Mouse (Mus musculus): ENCODE results near the gene Relt. TPM values are rescaled to one million over a fixed set of nuclear protein-coding genes. Genes with fewer than 3 reads are reported as not detected.
"Not testable (repeated sequence)": the region's sequence is repeated elsewhere in the genome, so short reads cannot be mapped to it uniquely, and the experiment has no call there.

The Relt gene
- polyA plus RNA-seq, 1 experiment from 2014 or later = 5.6 TPM

- H3K9ac ChIP-seq = no peak overlapping the region
- H3K4me2 ChIP-seq = no peak overlapping the region
- no peaks in the 10 kb centered on the region for H3K27me3 ChIP-seq
- H3K36me3 ChIP-seq = no peaks in the 10 kb centered on the region
- no peak for ATAC-seq (ENCODE audit: low FRiP score, low read depth)
- H3K4me3 ChIP-seq = no peak overlapping the region
- H3K9me3 ChIP-seq = no peaks in the 10 kb centered on the region
- WGBS = 63% methylated on average over 6 of the region's 6 CpGs
- no peak overlapping the region for H3K27ac ChIP-seq (replicated peaks)
- H3K4me1 ChIP-seq (replicated peaks) = peaks cover 22% of the 10 kb centered on the region
Observed at GRCm38 (mm10) chr7:100854137-100854814, 9.0 kb downstream of the Relt start.

- 90% methylated on average over 3 of the region's 3 CpGs for WGBS
- H3K36me3 ChIP-seq = no peaks in the 10 kb centered on the region
- no peaks in the 10 kb centered on the region for H3K9me3 ChIP-seq
Observed at GRCm38 (mm10) chr7:100853396-100853795, 9.8 kb downstream of the Relt start.

GRCm38 (mm10) chr7:100851481-100852356 is 11.5 kb downstream of the Relt start:
- H3K9me3 ChIP-seq = no peaks in the 10 kb centered on the region
- no peaks in the 10 kb centered on the region for H3K36me3 ChIP-seq
- 62% methylated on average over 9 of the region's 9 CpGs for WGBS
- H3K27me3 ChIP-seq = no peaks in the 10 kb centered on the region
- peaks cover 22% of the 10 kb centered on the region for H3K4me1 ChIP-seq (replicated peaks)
- H3K9ac ChIP-seq = no peak overlapping the region
- H3K4me3 ChIP-seq = no peak overlapping the region
- H3K4me2 ChIP-seq = no peak overlapping the region
- no peak for ATAC-seq (ENCODE audit: low FRiP score, low read depth)
- H3K27ac ChIP-seq (replicated peaks) = no peak overlapping the region; the same call in 1 of the 2 replicates

More at GRCm38 (mm10) chr7:100853396-100853795, 9.8 kb downstream of the Relt start:
- H3K4me3 ChIP-seq = no peak overlapping the region
- H3K9ac ChIP-seq = no peak overlapping the region
- H3K4me2 ChIP-seq = no peak overlapping the region
- H3K4me1 ChIP-seq (replicated peaks) = peaks cover 22% of the 10 kb centered on the region
- ATAC-seq (ENCODE audit: low FRiP score, low read depth) = no peak
- H3K27me3 ChIP-seq = no peaks in the 10 kb centered on the region
- H3K27ac ChIP-seq (replicated peaks) = no peak overlapping the region

- no peak for ATAC-seq (ENCODE audit: low FRiP score, low read depth)
- Histone ChIP-seq H3K36me3 (no peaks in the 10 kb centered on the region), H3K9ac (no peak overlapping the region), H3K9me3 (no peaks in the 10 kb centered on the region), H3K4me3 (no peak overlapping the region), H3K27me3 (no peaks in the 10 kb centered on the region), H3K27ac (replicated peaks) (no peak overlapping the region), H3K4me1 (replicated peaks) (peaks cover 19% of the 10 kb centered on the region), H3K4me2 (no peak overlapping the region)
- WGBS = 95% methylated on average over 2 of the region's 2 CpGs
Observed at GRCm38 (mm10) chr7:100849508-100849907, 13.7 kb downstream of the Relt start.

DNA sequence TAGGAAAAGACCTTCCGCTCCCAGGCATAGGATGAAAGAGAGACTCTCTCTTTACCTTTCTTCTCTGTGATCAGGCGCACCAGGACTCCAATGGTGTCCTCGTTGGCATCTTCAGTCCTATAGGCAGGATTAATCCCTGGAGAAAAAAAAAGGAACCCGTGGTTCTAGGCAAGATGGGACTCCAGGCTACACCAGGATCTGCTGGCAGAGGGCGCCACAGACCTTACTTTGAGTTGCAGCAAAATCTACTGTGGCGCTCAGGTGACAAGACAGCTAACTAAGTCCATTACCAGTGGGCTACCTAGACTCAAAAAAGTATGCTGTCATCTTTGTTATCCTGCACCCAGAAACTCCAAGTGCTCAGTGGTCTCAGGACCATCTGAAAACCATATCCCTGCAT is 14.5 kb downstream of the Relt start:
- no peak overlapping the region for H3K9ac ChIP-seq
- no peak overlapping the region for H3K4me2 ChIP-seq
- peaks cover 19% of the 10 kb centered on the region for H3K4me1 ChIP-seq (replicated peaks)
- H3K36me3 ChIP-seq = no peaks in the 10 kb centered on the region
- no peaks in the 10 kb centered on the region for H3K27me3 ChIP-seq
- no peak for ATAC-seq (ENCODE audit: low FRiP score, low read depth)
- 32% methylated on average over 6 of the region's 6 CpGs for WGBS
- H3K4me3 ChIP-seq = no peak overlapping the region
- no peak overlapping the region for H3K27ac ChIP-seq (replicated peaks)
- H3K9me3 ChIP-seq = no peaks in the 10 kb centered on the region

- Histone ChIP-seq H3K4me1 (replicated peaks) (peaks cover 16% of the 10 kb centered on the region), H3K27me3 (no peaks in the 10 kb centered on the region), H3K36me3 (0 out of 2 replicates have a peak, but pooled peaks cover 3% of the 10 kb centered on the region), H3K27ac (replicated peaks) (no peak overlapping the region), H3K9ac (no peak overlapping the region), H3K4me2 (no peak overlapping the region), H3K9me3 (no peaks in the 10 kb centered on the region), H3K4me3 (no peak overlapping the region)
- ATAC-seq (ENCODE audit: low FRiP score, low read depth) = no peak
- 92% methylated on average over 6 of the region's 6 CpGs for WGBS
Observed at GRCm38 (mm10) chr7:100847131-100847530, 16.1 kb downstream of the Relt start.

GRCm38 (mm10) chr7:100846033-100846432 is 17.2 kb downstream of the Relt start:
- not testable (repeated sequence) for H3K36me3 ChIP-seq; H3K27me3 ChIP-seq; H3K27ac ChIP-seq (replicated peaks); H3K9ac ChIP-seq; H3K9me3 ChIP-seq; H3K4me3 ChIP-seq; H3K4me1 ChIP-seq (replicated peaks); ATAC-seq (ENCODE audit: low FRiP score, low read depth); H3K4me2 ChIP-seq
- 80% methylated on average over 7 of the region's 7 CpGs for WGBS

DNA sequence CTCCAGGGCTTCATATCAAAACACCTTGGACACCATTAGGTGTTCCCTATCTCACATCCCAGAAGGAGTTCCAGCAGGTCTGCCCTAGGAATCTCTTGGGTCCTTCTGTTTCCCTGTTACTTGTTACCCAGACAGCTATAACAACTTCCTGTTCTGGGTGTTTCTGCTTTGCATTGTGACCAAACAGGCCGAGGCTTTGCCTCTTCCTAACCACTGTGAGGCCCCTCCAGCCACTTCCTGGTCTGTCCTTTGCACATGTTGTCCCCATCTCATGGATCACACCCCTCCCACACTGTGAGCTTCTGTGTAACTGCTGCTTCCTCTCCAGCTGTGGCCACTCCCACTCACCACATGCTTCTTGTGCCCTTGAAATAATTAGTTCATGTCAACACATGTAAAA is 17.8 kb downstream of the Relt start:
- H3K27me3 ChIP-seq = no peaks in the 10 kb centered on the region
- 0 out of 2 replicates have a peak, but pooled peaks cover 3% of the 10 kb centered on the region for H3K4me1 ChIP-seq (replicated peaks)
- 66% methylated on average over 1 of the region's 1 CpGs for WGBS
- 0 out of 2 replicates have a peak, but pooled peaks cover 3% of the 10 kb centered on the region for H3K36me3 ChIP-seq
- no peak overlapping the region for H3K4me2 ChIP-seq
- no peak overlapping the region for H3K27ac ChIP-seq (replicated peaks)
- no peak overlapping the region for H3K4me3 ChIP-seq
- no peak overlapping the region for H3K9ac ChIP-seq
- ATAC-seq (ENCODE audit: low FRiP score, low read depth) = no peak
- H3K9me3 ChIP-seq = no peaks in the 10 kb centered on the region

GRCm38 (mm10) chr7:100845026-100845400 is 18.2 kb downstream of the Relt start:
- Histone ChIP-seq H3K27me3 (no peaks in the 10 kb centered on the region), H3K36me3 (0 out of 2 replicates have a peak, but pooled peaks cover 3% of the 10 kb centered on the region), H3K27ac (replicated peaks) (no peak overlapping the region), H3K9me3 (no peaks in the 10 kb centered on the region), H3K9ac (no peak overlapping the region), H3K4me3 (no peak overlapping the region), H3K4me1 (replicated peaks) (0 out of 2 replicates have a peak, but pooled peaks cover 3% of the 10 kb centered on the region), H3K4me2 (no peak overlapping the region)
- no peak for ATAC-seq (ENCODE audit: low FRiP score, low read depth)

DNA sequence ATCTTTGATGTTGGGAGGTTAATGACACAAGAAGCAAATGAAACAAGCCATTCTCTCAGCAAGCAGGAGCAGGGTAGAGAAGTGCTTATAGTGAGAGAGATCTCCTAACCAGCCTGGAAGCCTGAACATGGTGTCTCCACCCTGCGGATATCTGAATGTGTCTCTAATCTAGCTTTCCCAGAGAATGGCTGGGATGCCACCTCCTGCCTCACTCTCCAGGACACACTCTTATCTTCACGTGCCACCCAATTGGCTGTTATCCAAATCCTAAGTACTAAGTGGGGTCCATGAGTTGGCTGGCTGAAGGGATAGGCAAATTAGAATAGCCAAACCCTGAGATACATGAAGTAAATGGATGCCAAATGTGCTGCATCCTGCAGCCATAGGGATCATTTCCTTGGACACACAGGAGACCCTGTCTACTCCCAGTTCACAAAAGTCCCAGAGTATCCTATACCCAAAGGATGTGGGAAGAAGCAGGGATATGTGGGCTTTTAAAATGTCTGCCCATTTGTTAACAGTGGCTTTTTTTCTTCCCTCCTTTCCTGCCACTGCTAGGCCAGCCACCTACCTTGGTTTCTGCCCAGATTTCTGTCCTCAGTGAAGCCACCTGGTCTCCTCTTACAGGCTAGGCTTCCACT is 18.7 kb downstream of the Relt start:
- WGBS = 60% methylated on average over 2 of the region's 2 CpGs

GRCm38 (mm10) chr7:100843866-100844265 is 19.4 kb downstream of the Relt start:
- H3K27me3 ChIP-seq = no peaks in the 10 kb centered on the region
- WGBS = 89% methylated on average over 2 of the region's 2 CpGs
- H3K9me3 ChIP-seq = no peaks in the 10 kb centered on the region
- ATAC-seq (ENCODE audit: low FRiP score, low read depth) = no peak
- 0 out of 2 replicates have a peak, but pooled peaks cover 3% of the 10 kb centered on the region for H3K4me1 ChIP-seq (replicated peaks)
- H3K27ac ChIP-seq (replicated peaks) = no peak overlapping the region
- no peak overlapping the region for H3K4me2 ChIP-seq
- H3K9ac ChIP-seq = no peak overlapping the region
- H3K4me3 ChIP-seq = no peak overlapping the region
- H3K36me3 ChIP-seq = peaks cover 3% of the 10 kb centered on the region; the same call in 1 of the 2 replicates

More for the DNA sequence above, 18.7 kb downstream of the Relt start:
- Histone ChIP-seq H3K4me1 (replicated peaks) (0 out of 2 replicates have a peak, but pooled peaks cover 3% of the 10 kb centered on the region), H3K4me2 (no peak overlapping the region), H3K27me3 (no peaks in the 10 kb centered on the region), H3K9ac (no peak overlapping the region), H3K36me3 (peaks cover 3% of the 10 kb centered on the region; the same call in 1 of the 2 replicates), H3K9me3 (no peaks in the 10 kb centered on the region), H3K27ac (replicated peaks) (no peak overlapping the region), H3K4me3 (no peak overlapping the region)
- ATAC-seq (ENCODE audit: low FRiP score, low read depth) = no peak

- Histone ChIP-seq H3K36me3 (peaks cover 13% of the 10 kb centered on the region), H3K9ac (no peak overlapping the region)
Observed at GRCm38 (mm10) chr7:100842175-100842574, 21.1 kb downstream of the Relt start.

More at GRCm38 (mm10) chr7:100842175-100842574, 21.1 kb downstream of the Relt start:
- WGBS = 94% methylated on average over 5 of the region's 5 CpGs
- no peaks in the 10 kb centered on the region for H3K27me3 ChIP-seq
- ATAC-seq (ENCODE audit: low FRiP score, low read depth) = no peak
- H3K4me1 ChIP-seq (replicated peaks) = 0 out of 2 replicates have a peak, but pooled peaks cover 3% of the 10 kb centered on the region
- no peak overlapping the region for H3K4me2 ChIP-seq
- H3K4me3 ChIP-seq = no peak overlapping the region
- no peaks in the 10 kb centered on the region for H3K9me3 ChIP-seq
- H3K27ac ChIP-seq (replicated peaks) = no peak overlapping the region

Data from hindbrain, embryonic 15.5 days (tissue).